Mouse (Mus musculus): ENCODE data around the gene Tmem259. TPM values are rescaled to one million over a fixed set of nuclear protein-coding genes. Genes with fewer than 3 reads are reported as not detected.

The Tmem259 gene
- polyA plus RNA-seq, 1 experiment, result 394 TPM

- no peak for TF ChIP-seq GATA1 (IDR thresholded peaks at IDR 0.05; ENCODE audit: low read length)
Observed at GRCm38 (mm10) chr10:79984871-79985270, 741 bp upstream of the Tmem259 start.

DNA sequence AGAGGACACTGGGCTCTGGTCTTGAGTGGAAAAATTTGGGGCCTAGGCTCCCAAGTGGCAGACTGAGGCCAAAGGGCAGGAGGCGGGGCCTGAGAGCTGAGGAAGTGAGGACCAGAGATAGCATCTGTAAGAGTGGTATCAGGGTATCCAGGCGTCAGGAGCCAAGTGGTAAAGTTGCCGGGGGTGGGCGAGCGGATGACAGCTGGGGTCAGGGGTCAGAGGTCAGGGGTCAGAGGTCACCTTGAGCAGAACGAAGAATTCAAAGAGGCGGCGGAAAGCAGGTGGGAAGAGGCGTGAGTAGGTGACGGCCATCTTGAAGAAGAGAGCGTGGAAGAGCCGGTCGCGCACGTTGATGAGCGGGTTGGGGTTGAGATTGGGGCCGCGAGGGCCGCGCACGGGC, 460 bp downstream of the Tmem259 start:
- no peak for TF ChIP-seq GATA1 (IDR thresholded peaks at IDR 0.05; ENCODE audit: low read length)

- no peak for TF ChIP-seq GATA1 (IDR thresholded peaks at IDR 0.05; ENCODE audit: low read length)
Observed at GRCm38 (mm10) chr10:79983205-79983604, 925 bp downstream of the Tmem259 start.

- TF ChIP-seq GATA1 (IDR thresholded peaks at IDR 0.05; ENCODE audit: low read length), result no peak
Observed at GRCm38 (mm10) chr10:79979401-79980155, 4.6 kb downstream of the Tmem259 start.

DNA sequence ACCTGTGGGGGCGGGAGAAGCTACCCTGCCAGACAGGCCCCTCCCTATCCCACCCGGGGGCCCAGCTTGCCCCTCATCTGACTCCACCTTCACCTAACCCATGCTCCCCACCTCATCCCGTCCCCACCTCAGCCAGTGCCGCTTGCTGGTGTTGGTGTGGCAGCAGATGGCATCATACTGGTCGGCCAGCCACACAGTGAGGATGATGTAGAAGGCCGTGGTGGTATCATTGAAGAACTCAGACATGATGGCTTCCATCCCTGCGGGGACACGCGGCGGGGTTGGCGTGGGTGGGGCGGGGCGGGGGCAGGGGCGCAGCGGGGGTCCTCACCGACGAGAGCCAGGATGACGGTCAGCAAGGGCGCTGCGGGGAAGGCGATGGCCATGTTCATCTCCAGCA, 6.1 kb downstream of the Tmem259 start:
- no peak for TF ChIP-seq GATA1 (IDR thresholded peaks at IDR 0.05; ENCODE audit: low read length)

DNA sequence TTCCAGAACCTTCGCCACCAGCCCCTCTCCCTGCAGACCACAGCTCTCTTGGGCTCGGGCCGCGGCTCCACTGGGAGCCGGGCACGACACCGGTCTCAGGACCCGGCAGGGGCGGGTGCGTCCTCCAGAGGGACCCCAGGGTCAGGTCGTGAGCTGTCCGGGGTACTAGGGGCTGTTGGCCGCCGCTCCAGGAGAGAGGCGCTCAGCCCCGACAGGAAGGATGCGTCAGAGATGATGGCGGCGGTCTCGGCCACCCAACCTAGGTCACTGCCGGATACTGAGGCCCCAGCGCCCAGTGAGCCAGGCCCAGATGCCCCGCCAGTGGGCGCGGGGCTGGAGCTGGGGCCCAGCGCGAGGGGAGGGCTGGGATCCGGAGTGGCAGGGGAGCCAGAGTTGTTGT, 6.8 kb downstream of the Tmem259 start:
- TF ChIP-seq GATA1 (IDR thresholded peaks at IDR 0.05; ENCODE audit: low read length), result no peak

DNA sequence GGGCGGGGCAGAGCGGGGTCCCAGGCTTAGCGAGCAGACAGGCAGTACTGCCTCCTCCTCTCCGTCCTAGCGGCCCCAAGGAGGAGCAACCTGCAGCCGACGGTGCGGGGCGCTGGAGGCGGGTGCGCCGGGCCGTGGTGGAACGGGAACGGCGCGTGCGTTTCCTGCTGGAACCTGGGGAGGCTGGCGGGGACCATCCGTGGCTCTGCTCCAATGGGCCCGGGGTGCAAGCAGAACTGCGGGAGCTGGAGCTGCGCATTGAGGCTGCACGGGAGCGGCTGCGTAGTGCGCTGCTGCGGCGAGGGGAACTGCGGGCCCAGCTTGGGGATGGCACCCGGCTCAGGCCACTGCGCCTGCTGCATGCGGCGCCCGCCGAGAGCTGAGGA, 7.4 kb downstream of the Tmem259 start:
- TF ChIP-seq GATA1 (IDR thresholded peaks at IDR 0.05; ENCODE audit: low read length), result no peak

- TF ChIP-seq GATA1 (IDR thresholded peaks at IDR 0.05; ENCODE audit: low read length), result no peak
Observed at GRCm38 (mm10) chr10:79976071-79976721, 7.9 kb downstream of the Tmem259 start.

- no peak for TF ChIP-seq GATA1 (IDR thresholded peaks at IDR 0.05; ENCODE audit: low read length)
Observed at GRCm38 (mm10) chr10:79974668-79975067, 9.5 kb downstream of the Tmem259 start.

- TF ChIP-seq GATA1 (IDR thresholded peaks at IDR 0.05; ENCODE audit: low read length), result no peak
Observed at GRCm38 (mm10) chr10:79974087-79974486, 10.0 kb downstream of the Tmem259 start.

- TF ChIP-seq GATA1 (IDR thresholded peaks at IDR 0.05; ENCODE audit: low read length), result no peak
Observed at GRCm38 (mm10) chr10:79972831-79973230, 11.3 kb downstream of the Tmem259 start.

GRCm38 (mm10) chr10:79971183-79971497, 13.0 kb downstream of the Tmem259 start:
- no peak for TF ChIP-seq GATA1 (IDR thresholded peaks at IDR 0.05; ENCODE audit: low read length)

- no peak for TF ChIP-seq GATA1 (IDR thresholded peaks at IDR 0.05; ENCODE audit: low read length)
Observed at GRCm38 (mm10) chr10:79970415-79971182, 13.5 kb downstream of the Tmem259 start, which contains the start of gene Grin3b. Gene Grin3b (plus strand): TSS chr10:79970715.

- no peak for TF ChIP-seq GATA1 (IDR thresholded peaks at IDR 0.05; ENCODE audit: low read length)
Observed at GRCm38 (mm10) chr10:79969124-79969568, 15.0 kb downstream of the Tmem259 start.

GRCm38 (mm10) chr10:79968181-79968580, 15.9 kb downstream of the Tmem259 start:
- no peak for TF ChIP-seq GATA1 (IDR thresholded peaks at IDR 0.05; ENCODE audit: low read length)

DNA sequence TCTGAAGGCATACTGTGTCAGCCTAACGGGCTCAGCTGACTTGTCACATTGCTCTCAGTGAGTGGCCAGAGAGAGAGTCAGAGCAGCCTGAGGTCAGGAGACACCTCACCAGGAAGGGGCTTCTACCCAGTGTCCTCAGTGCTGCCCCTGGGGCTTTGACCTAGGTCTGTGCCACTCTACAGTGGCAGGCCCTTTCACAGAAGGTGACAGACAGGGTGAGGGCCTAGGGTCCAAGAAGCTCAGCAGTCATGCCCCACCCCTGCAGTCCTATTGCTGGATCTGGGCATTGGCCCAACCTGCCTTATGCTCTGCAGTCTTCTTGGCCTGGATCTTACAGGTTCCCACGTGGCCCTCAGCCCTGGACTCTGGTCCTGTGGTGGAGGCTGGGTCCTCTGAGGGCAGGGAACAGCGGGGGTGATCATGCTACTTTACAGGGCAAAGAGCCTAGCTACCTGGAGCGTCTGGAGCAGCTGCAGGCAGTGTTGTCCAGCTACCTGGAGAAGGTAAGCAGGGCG, 17.2 kb downstream of the Tmem259 start:
- no peak for TF ChIP-seq GATA1 (IDR thresholded peaks at IDR 0.05; ENCODE audit: low read length)

Measured in G1E-ER4 (cell line).